Comparison of ENCODE assay signal across 20 mouse cellular contexts in the genomic region with DNA sequence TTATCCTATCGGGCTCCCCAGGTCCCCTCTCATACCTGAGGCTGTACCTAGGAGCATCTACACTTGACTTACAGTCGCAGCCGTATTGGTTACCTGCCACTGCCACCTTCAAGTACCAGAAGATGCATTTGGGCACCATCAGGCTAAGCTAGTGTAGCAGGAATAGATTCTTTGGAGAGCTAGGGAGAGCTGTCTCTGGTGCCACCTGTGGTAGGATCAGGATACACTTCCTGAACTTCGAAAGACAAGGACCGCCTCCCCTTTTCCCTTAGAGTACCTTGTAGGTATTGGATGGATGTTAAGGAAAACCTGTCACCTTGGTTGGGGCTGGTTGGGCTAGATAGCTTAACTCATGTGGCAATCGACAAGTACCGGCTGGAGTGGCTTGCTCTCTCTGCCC. TPM values are rescaled to one million over a fixed set of nuclear protein-coding genes. Genes with fewer than 3 reads are reported as not detected.
DNase-seq lines count a peak whose midpoint lies in the region; ATAC-seq and TF ChIP-seq lines count a peak whose summit lies in the region.
"Had no signal": no experiment of that assay in that cellular context is flagged by ENCODE, and none has a peak within 500 bp of the region (broad histone marks: within the 10 kb centered on the region; RNA-seq: fewer than 3 reads in every experiment).

No protein-coding gene starts in this region.

- no peak for TF ChIP-seq POLR2A in heart, adult 2 months (IDR thresholded peaks at IDR 0.05; ENCODE audit: insufficient read depth, low read depth, low read length)

- intact Hi-C loops in heart, adult 2 months (cut with DNase I): no loop called here

- H3K9ac ChIP-seq in heart, adult 2 months (ENCODE audit: low read depth, low read length): no peak overlapping the region
- H3K9ac ChIP-seq in heart, embryonic 12.5 days: no peak overlapping the region
- H3K9ac ChIP-seq in midbrain, postnatal 0 days (replicated peaks; ENCODE audit: low read length, poor library complexity, severe bottlenecking): no peak overlapping the region
- H3K9ac ChIP-seq: embryonic facial prominence, embryonic 13.5 days; forebrain, embryonic 12.5 days; hindbrain, embryonic 15.5 days had no signal

- no peaks in the 10 kb centered on the region for H3K4me1 ChIP-seq in heart, adult 2 months (ENCODE audit: control insufficient read depth, insufficient read depth, low read length)
- peaks cover 2% of the 10 kb centered on the region for H3K4me1 ChIP-seq in heart, embryonic 12.5 days (replicated peaks)
- H3K4me1 ChIP-seq in midbrain, postnatal 0 days (ENCODE audit: insufficient read depth, low read length): peaks cover under 1% of the 10 kb centered on the region; the same call in 1 of the 2 replicates
- peaks cover 3% of the 10 kb centered on the region for H3K4me1 ChIP-seq in midbrain, embryonic 10.5 days

- ATAC-seq in heart, embryonic 12.5 days (ENCODE audit: insufficient number of reproducible peaks, low FRiP score): no peak
- no peak for ATAC-seq in midbrain, postnatal 0 days (ENCODE audit: low FRiP score)
- ATAC-seq: forebrain, embryonic 16.5 days had no signal

- no peaks in the 10 kb centered on the region for H3K9me3 ChIP-seq in heart, embryonic 12.5 days (replicated peaks)
- H3K9me3 ChIP-seq in midbrain, postnatal 0 days (ENCODE audit: low read length): no peaks in the 10 kb centered on the region
- no peaks in the 10 kb centered on the region for H3K9me3 ChIP-seq in midbrain, embryonic 10.5 days (replicated peaks)
- H3K9me3 ChIP-seq: embryonic facial prominence, embryonic 13.5 days; forebrain, embryonic 12.5 days; hindbrain, embryonic 15.5 days had no signal

- no peaks in the 10 kb centered on the region for H3K27me3 ChIP-seq in heart, adult 2 months (ENCODE audit: control insufficient read depth, insufficient read depth, low read length)
- H3K27me3 ChIP-seq in heart, embryonic 12.5 days (replicated peaks): peaks cover 6% of the 10 kb centered on the region; the same call in 1 of the 2 replicates
- no peaks in the 10 kb centered on the region for H3K27me3 ChIP-seq in midbrain, postnatal 0 days (ENCODE audit: insufficient read depth, low read length)
- H3K27me3 ChIP-seq in midbrain, embryonic 10.5 days (ENCODE audit: low read depth, poor library complexity, severe bottlenecking): no peaks in the 10 kb centered on the region
- H3K27me3 ChIP-seq: CH12.LX; embryonic facial prominence, embryonic 13.5 days; forebrain, embryonic 12.5 days; hindbrain, embryonic 15.5 days had no signal

- DNase-seq in heart, adult 2 months: no peak
- no peak for DNase-seq in layer of hippocampus, adult 2 months (ENCODE audit: low spot score in 2 of 2)
- no peak for DNase-seq in layer of hippocampus, adult 8-10 months (ENCODE audit: low spot score in 2 of 2)
- DNase-seq in midbrain, postnatal 0 days (ENCODE audit: low spot score): no peak
- DNase-seq in midbrain, embryonic 10.5 days (ENCODE audit: low spot score): no peak
- DNase-seq in frontal cortex, postnatal 36 days (ENCODE audit: low spot score in 2 of 2): no peak
- DNase-seq: adrenal gland, postnatal 10 days; cerebellum, adult 11-12 months; cerebellum, adult 9-10 months; cerebellum, postnatal 36 days; gastrocnemius, postnatal 36 days; heart, adult 18-20 months; heart, postnatal 36 days had no signal

- no peak overlapping the region for H3K4me3 ChIP-seq in heart, adult 2 months
- H3K4me3 ChIP-seq in heart, embryonic 12.5 days: no peak overlapping the region
- H3K4me3 ChIP-seq in layer of hippocampus, adult 2 months: no peak overlapping the region
- H3K4me3 ChIP-seq in midbrain, postnatal 0 days (ENCODE audit: low read depth, low read length): no peak overlapping the region
- H3K4me3 ChIP-seq in midbrain, embryonic 10.5 days: no peak overlapping the region
- H3K4me3 ChIP-seq: embryonic facial prominence, embryonic 13.5 days; forebrain, embryonic 12.5 days; hindbrain, embryonic 15.5 days had no signal

- 0 out of 2 replicates have a peak, but pooled peaks cover under 1% of the 10 kb centered on the region for H3K36me3 ChIP-seq in heart, adult 2 months (ENCODE audit: control insufficient read depth, insufficient read depth, low read length)
- no peaks in the 10 kb centered on the region for H3K36me3 ChIP-seq in heart, embryonic 12.5 days
- H3K36me3 ChIP-seq in midbrain, postnatal 0 days (ENCODE audit: insufficient read depth, low read length): no peaks in the 10 kb centered on the region
- no peaks in the 10 kb centered on the region for H3K36me3 ChIP-seq in midbrain, embryonic 10.5 days
- H3K36me3 ChIP-seq: embryonic facial prominence, embryonic 13.5 days; forebrain, embryonic 12.5 days; hindbrain, embryonic 15.5 days had no signal

- H3K79me2 ChIP-seq in heart, adult 2 months (replicated peaks; ENCODE audit: control insufficient read depth, insufficient read depth, low read length): no peaks in the 10 kb centered on the region

- 65% methylated on average over 7 of the region's 7 CpGs for WGBS in heart, adult 2 months
- WGBS in heart, embryonic 12.5 days: 61% methylated on average over 7 of the region's 7 CpGs
- 67% methylated on average over 7 of the region's 7 CpGs for WGBS in midbrain, postnatal 0 days
- WGBS in midbrain, embryonic 10.5 days: 76% methylated on average over 7 of the region's 7 CpGs

- no peak for TF ChIP-seq EP300 in heart, adult 2 months (IDR thresholded peaks at IDR 0.05; ENCODE audit: insufficient read depth, low read depth, low read length)

- TF ChIP-seq CTCF in heart, adult 2 months (IDR thresholded peaks at IDR 0.05): peak; percentile 37
- peak; percentile 64 for TF ChIP-seq CTCF in layer of hippocampus, adult 2 months (conservative IDR thresholded peaks at IDR 0.05)
- peak; percentile 10; the same call in 1 of the 2 replicates for TF ChIP-seq CTCF in midbrain, postnatal 0 days (IDR thresholded peaks at IDR 0.05)

- no peak overlapping the region for H3K27ac ChIP-seq in heart, adult 2 months
- H3K27ac ChIP-seq in heart, embryonic 12.5 days (ENCODE audit: poor library complexity, severe bottlenecking): no peak overlapping the region
- H3K27ac ChIP-seq in layer of hippocampus, adult 2 months: no peak overlapping the region
- H3K27ac ChIP-seq in midbrain, postnatal 0 days (ENCODE audit: low read depth, low read length): no peak overlapping the region
- no peak overlapping the region for H3K27ac ChIP-seq in midbrain, embryonic 10.5 days (replicated peaks)
- H3K27ac ChIP-seq: embryonic facial prominence, embryonic 13.5 days; forebrain, embryonic 12.5 days; hindbrain, embryonic 15.5 days had no signal

- H3K4me2 ChIP-seq in heart, embryonic 12.5 days: no peak overlapping the region
- H3K4me2 ChIP-seq in midbrain, postnatal 0 days (ENCODE audit: low read depth, low read length, poor library complexity, severe bottlenecking): no peak overlapping the region
- H3K4me2 ChIP-seq: embryonic facial prominence, embryonic 13.5 days; forebrain, embryonic 12.5 days; heart, embryonic 11.5 days; hindbrain, embryonic 15.5 days had no signal

RNA-seq across cellular contexts. Expression of a gene that starts 6.2 kb away (rescaled TPM):
- total RNA-seq in heart, adult 2 months (2021): 10 to 100 TPM; 28.7 to 29.7 TPM
- 27.2 and 47.5 TPM in 2 replicates for polyA plus RNA-seq in heart, adult 2 months (2012; rRNA removed)
- polyA plus RNA-seq in heart, embryonic 12.5 days (2016; fragmentation: Nextera tagmentation; extraction: Ambion mirVana): 192 and 193 TPM in 2 replicates
- 100 to 1,000 TPM; 146 to 167 TPM for total RNA-seq in layer of hippocampus, adult 2 months (2021)
- total RNA-seq in layer of hippocampus, adult 8-10 months (2022): 100 to 1,000 TPM; 139 to 148 (median 143) TPM
- 104 and 139 TPM in 2 replicates for total RNA-seq in midbrain, postnatal 0 days (2014; rRNA removed)
- polyA plus RNA-seq in midbrain, postnatal 0 days (2015; fragmentation: Nextera tagmentation; extraction: Ambion mirVana): 259 and 302 TPM in 2 replicates
- polyA plus RNA-seq in midbrain, embryonic 10.5 days (2016; fragmentation: Nextera tagmentation; extraction: Ambion mirVana): 392 and 425 TPM in 2 replicates

RNA-seq across cellular contexts. Expression of a gene that starts 16.3 kb away (rescaled TPM):
- total RNA-seq in heart, adult 2 months (2021): 100 to 1,000 TPM; 709 to 817 TPM
- polyA plus RNA-seq in heart, adult 2 months (2012; rRNA removed): 893 and 1,229 TPM in 2 replicates
- 218 and 221 TPM in 2 replicates for polyA plus RNA-seq in heart, embryonic 12.5 days (2016; fragmentation: Nextera tagmentation; extraction: Ambion mirVana)
- 100 to 1,000 TPM; 314 to 335 TPM for total RNA-seq in layer of hippocampus, adult 2 months (2021)
- 100 to 1,000 TPM; 294 to 326 (median 314) TPM for total RNA-seq in layer of hippocampus, adult 8-10 months (2022)
- 141 and 149 TPM in 2 replicates for total RNA-seq in midbrain, postnatal 0 days (2014; rRNA removed)
- polyA plus RNA-seq in midbrain, postnatal 0 days (2015; fragmentation: Nextera tagmentation; extraction: Ambion mirVana): 176 and 194 TPM in 2 replicates
- 136 and 141 TPM in 2 replicates for polyA plus RNA-seq in midbrain, embryonic 10.5 days (2016; fragmentation: Nextera tagmentation; extraction: Ambion mirVana)

RNA-seq across cellular contexts. Expression of a gene that starts 26.9 kb away (rescaled TPM):
- under 1 TPM; 0.37 to 0.41 TPM for total RNA-seq in heart, adult 2 months (2021)
- polyA plus RNA-seq in heart, adult 2 months (2012; rRNA removed): 0.85 and 1.0 TPM in 2 replicates
- polyA plus RNA-seq in heart, embryonic 12.5 days (2016; fragmentation: Nextera tagmentation; extraction: Ambion mirVana): 0.91 and 1.2 TPM in 2 replicates
- 10 to 100 TPM; 11.3 to 11.8 TPM for total RNA-seq in layer of hippocampus, adult 2 months (2021)
- 10 to 100 TPM; 11.0 to 12.6 (median 11.7) TPM for total RNA-seq in layer of hippocampus, adult 8-10 months (2022)
- total RNA-seq in midbrain, postnatal 0 days (2014; rRNA removed): 17.2 and 22.5 TPM in 2 replicates
- polyA plus RNA-seq in midbrain, postnatal 0 days (2015; fragmentation: Nextera tagmentation; extraction: Ambion mirVana): 6.3 and 6.7 TPM in 2 replicates
- polyA plus RNA-seq in midbrain, embryonic 10.5 days (2016; fragmentation: Nextera tagmentation; extraction: Ambion mirVana): 0.95 and 1.3 TPM in 2 replicates

Comparison
In these comparisons a context has a peak if more than half of its experiments do, and no peak if none do; other contexts are left out.
1. CTCF ChIP-seq: peak in every context shown above with its lines; median percentile 64 in layer of hippocampus, adult 2 months; 37 in heart, adult 2 months; 10 in midbrain, postnatal 0 days.
2. RNA of a gene that starts 26.9 kb away (total RNA-seq): 17.2 to 22.5 TPM in midbrain, postnatal 0 days, 11.0 to 12.6 TPM in layer of hippocampus, adult 8-10 months and 11.3 to 11.8 TPM in layer of hippocampus, adult 2 months; 0.37 to 0.41 TPM in heart, adult 2 months; every median in the first group is over 4 times any median in the second.